Mouse (Mus musculus) intestine, postnatal 0 days (tissue): ENCODE results near the gene Smoc2. TPM values are rescaled to one million over a fixed set of nuclear protein-coding genes. Genes with fewer than 3 reads are reported as not detected.

Source experiments
- ATAC-seq: fragments of 200-750 bp; cut with Nextera tagmentation; 2 replicates; pipeline ENCODE4 v1.8.0; 2017; ENCODE audit warnings: mild to moderate bottlenecking, moderate TSS enrichment, moderate library complexity
- H3K27ac ChIP-seq: fragments of 300-500 bp; sonication (generic); 2 replicates; pipeline ENCODE4 v1.5.1; 2014; ENCODE audit warnings: mild to moderate bottlenecking, low read depth, low read length, moderate library complexity
- H3K27me3 ChIP-seq: fragments of 300-500 bp; sonication (generic); replicated peaks from 2 replicates; pipeline ENCODE4 v1.6.1; 2014; ENCODE audit warnings: low read length, mixed read lengths; ENCODE audit not compliant: control insufficient read depth, insufficient read depth
- H3K36me3 ChIP-seq: fragments of 300-500 bp; sonication (generic); 2 replicates; pipeline ENCODE4 v1.6.1; 2014; ENCODE audit warnings: mild to moderate bottlenecking, moderate library complexity; ENCODE audit not compliant: control insufficient read depth, insufficient read depth
- H3K4me1 ChIP-seq: fragments of 300-500 bp; sonication (generic); replicated peaks from 2 replicates; pipeline ENCODE4 v1.6.1; 2014; ENCODE audit warnings: antibody characterized with exemption, low read length, mixed read lengths; ENCODE audit not compliant: control insufficient read depth, insufficient read depth
- H3K4me2 ChIP-seq: fragments of 300-500 bp; sonication (generic); replicated peaks from 2 replicates; pipeline ENCODE4 v1.6.1; 2014; ENCODE audit warnings: low read depth, mild to moderate bottlenecking, moderate library complexity
- H3K4me3 ChIP-seq: fragments of 300-500 bp; sonication (generic); 2 replicates; pipeline ENCODE4 v1.5.1; 2014; ENCODE audit warnings: low read depth, low read length
- H3K9ac ChIP-seq: fragments of 300-500 bp; sonication (generic); 2 replicates; pipeline ENCODE4 v1.6.1; 2014; ENCODE audit warnings: mild to moderate bottlenecking, low read depth, low read length
- H3K9me3 ChIP-seq: fragments of 300-500 bp; sonication (generic); 2 replicates; pipeline ENCODE4 v1.6.1; 2016; ENCODE audit warnings: mixed run types; ENCODE audit not compliant: control insufficient read depth
- CTCF ChIP-seq: sonication (generic); IDR thresholded peaks from 2 replicates; pipeline ENCODE4 v1.5.1; 2016; ENCODE audit warnings: low read depth, mild to moderate bottlenecking, control low read depth, antibody characterized with exemption, moderate library complexity
- WGBS: fragments of 180-500 bp; shearing (Covaris S2); extraction: QIAGEN DNeasy Blood & Tissue Kit; methylation state at CpG from one replicate; pipeline ENCODE4 v1.1.7; 2014; 5-methylcytosine and 5-hydroxymethylcytosine counted together
- polyA plus RNA-seq: library from polyadenylated mRNA; unstranded; fragments of >200 nt; fragmentation: Nextera tagmentation; extraction: Ambion mirVana; gene quantifications from 2 replicates; pipeline ENCODE4 v1.2.1, GENCODE M21; 2015

Gene Smoc2
- polyA plus RNA-seq, 1 experiment from 2014 or later, result 62.7 TPM

- no peaks in the 10 kb centered on the region for H3K4me1 ChIP-seq
- H3K9ac ChIP-seq, result 0 out of 2 replicates have a peak overlapping the region, but pooled peaks have one; percentile 3
- no peaks in the 10 kb centered on the region for H3K36me3 ChIP-seq
- H3K27me3 ChIP-seq, result no peaks in the 10 kb centered on the region
- ATAC-seq, result peak; percentile 67
- no peak overlapping the region for H3K27ac ChIP-seq
- WGBS, result 38% methylated on average over 7 of the region's 7 CpGs
- TF ChIP-seq CTCF, result peak; percentile 98
- H3K9me3 ChIP-seq, result no peaks in the 10 kb centered on the region
- no peak overlapping the region for H3K4me3 ChIP-seq
- H3K4me2 ChIP-seq, result no peak overlapping the region
Measured at GRCm38 (mm10) chr17:14288015-14288616, 8.8 kb downstream of the Smoc2 start.

DNA sequence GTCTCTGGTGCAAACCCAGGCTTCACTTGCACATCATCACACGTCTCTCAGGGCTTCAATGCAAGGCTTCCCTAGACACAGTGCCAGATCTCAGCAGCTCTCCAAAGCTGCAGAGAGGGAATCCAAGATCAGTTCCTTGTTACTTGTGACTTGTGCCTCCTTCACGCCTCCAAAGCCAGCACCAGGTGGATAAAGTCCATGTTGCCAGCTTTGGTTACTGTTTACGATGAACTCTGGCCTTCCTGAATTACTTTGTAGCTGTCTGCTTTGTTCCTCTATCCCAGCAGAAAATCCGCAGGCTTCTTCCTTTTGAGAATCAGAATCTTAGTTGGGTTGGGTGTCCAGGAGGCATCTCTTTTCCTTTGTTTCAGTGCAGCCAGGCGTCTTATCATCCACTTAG lies 14.3 kb downstream of the Smoc2 start:
- 40% methylated on average over 5 of the region's 5 CpGs for WGBS

DNA sequence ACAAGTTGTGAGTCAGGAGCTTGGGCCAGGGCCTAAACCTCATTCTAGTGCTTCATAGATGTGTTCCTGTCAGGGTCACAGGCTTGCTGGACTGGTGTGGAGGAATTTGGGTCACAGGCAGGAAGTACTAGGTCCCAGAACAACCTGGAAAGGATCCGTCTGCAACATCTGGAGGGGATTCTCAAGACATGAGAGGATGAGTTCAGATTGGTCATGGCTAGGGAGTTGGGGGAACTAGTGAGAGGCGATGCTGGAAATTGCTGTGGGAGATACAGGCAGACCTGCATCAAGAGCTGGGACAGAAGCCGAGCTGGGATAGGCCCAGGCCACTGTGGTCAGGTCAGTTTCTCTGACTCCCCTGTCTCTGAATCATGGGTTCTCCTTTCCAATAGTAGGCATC lies 15.8 kb downstream of the Smoc2 start:
- Histone ChIP-seq H3K4me3 (no peak overlapping the region), H3K4me2 (no peak overlapping the region), H3K27me3 (no peaks in the 10 kb centered on the region), H3K27ac (no peak overlapping the region), H3K36me3 (no peaks in the 10 kb centered on the region), H3K4me1 (no peaks in the 10 kb centered on the region), H3K9me3 (no peaks in the 10 kb centered on the region), H3K9ac (no peak overlapping the region)
- WGBS, result 86% methylated on average over 3 of the region's 3 CpGs
- no peak for ATAC-seq
- TF ChIP-seq CTCF, result no peak

More for the DNA sequence above, 14.3 kb downstream of the Smoc2 start:
- Histone ChIP-seq H3K36me3 (no peaks in the 10 kb centered on the region), H3K9me3 (no peaks in the 10 kb centered on the region), H3K27me3 (no peaks in the 10 kb centered on the region), H3K4me2 (no peak overlapping the region), H3K27ac (no peak overlapping the region), H3K4me3 (no peak overlapping the region), H3K9ac (no peak overlapping the region), H3K4me1 (no peaks in the 10 kb centered on the region)
- no peak for TF ChIP-seq CTCF
- ATAC-seq, result peak; percentile 53

GRCm38 (mm10) chr17:14300361-14300760 lies 21.1 kb downstream of the Smoc2 start:
- ATAC-seq, result no peak
- H3K9ac ChIP-seq, result no peak overlapping the region
- no peaks in the 10 kb centered on the region for H3K9me3 ChIP-seq
- no peaks in the 10 kb centered on the region for H3K27me3 ChIP-seq
- no peak overlapping the region for H3K4me3 ChIP-seq
- no peak overlapping the region for H3K27ac ChIP-seq
- WGBS, result 83% methylated on average over 5 of the region's 5 CpGs
- no peaks in the 10 kb centered on the region for H3K4me1 ChIP-seq
- TF ChIP-seq CTCF, result no peak
- H3K4me2 ChIP-seq, result no peak overlapping the region
- H3K36me3 ChIP-seq, result no peaks in the 10 kb centered on the region

DNA sequence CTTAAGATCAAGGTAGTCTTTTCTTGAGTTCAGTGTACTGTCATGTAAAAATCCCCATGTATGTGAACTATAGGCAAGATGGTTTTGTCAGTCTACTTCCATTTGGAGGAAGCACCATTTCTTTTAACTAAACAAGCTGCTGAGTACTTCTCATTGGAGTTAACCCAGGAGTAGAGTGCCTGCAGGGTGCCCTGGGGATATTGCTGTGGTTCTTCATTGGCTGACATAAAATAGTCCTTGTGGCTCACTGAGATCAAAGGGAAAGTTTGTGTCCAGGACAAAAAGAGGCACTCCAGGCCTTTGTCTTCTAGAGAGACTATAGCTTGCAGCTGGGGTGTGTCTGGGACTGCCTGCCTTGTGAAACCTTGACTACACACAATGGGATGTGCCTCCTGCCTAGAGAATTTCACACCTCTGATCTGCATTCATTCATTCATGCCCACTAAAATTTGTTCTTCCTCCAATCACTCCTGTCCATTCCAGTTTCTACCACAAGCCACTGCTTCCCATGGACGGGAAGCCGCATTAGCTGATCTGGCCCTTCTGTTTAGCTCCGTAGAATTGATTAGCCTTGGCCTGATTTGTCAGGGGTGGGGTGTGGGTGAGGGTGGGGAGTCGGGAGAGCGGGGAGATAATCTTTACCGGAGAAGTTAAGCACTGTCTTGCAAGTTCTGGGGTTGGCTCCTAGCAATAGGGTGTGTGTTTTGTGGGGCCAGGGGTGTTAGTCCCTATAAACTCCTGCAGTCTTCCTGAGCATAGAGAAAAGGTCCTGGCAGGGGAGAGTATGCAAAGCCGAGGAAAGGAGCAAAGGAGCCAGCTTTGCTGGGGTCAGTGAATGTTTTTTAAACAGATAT lies 22.4 kb downstream of the Smoc2 start:
- no peak for TF ChIP-seq CTCF
- Histone ChIP-seq H3K4me3 (no peak overlapping the region), H3K27ac (no peak overlapping the region), H3K27me3 (no peaks in the 10 kb centered on the region), H3K36me3 (no peaks in the 10 kb centered on the region), H3K9me3 (no peaks in the 10 kb centered on the region), H3K4me2 (no peak overlapping the region), H3K9ac (no peak overlapping the region), H3K4me1 (no peaks in the 10 kb centered on the region)
- no peak for ATAC-seq
- WGBS, result 38% methylated on average over 7 of the region's 7 CpGs

- Histone ChIP-seq H3K4me1 (no peaks in the 10 kb centered on the region), H3K4me3 (no peak overlapping the region), H3K27ac (no peak overlapping the region), H3K9ac (no peak overlapping the region), H3K36me3 (no peaks in the 10 kb centered on the region), H3K9me3 (no peaks in the 10 kb centered on the region), H3K27me3 (no peaks in the 10 kb centered on the region), H3K4me2 (no peak overlapping the region)
- WGBS, result 54% methylated on average over 6 of the region's 6 CpGs
- peak; percentile 40 for TF ChIP-seq CTCF
- no peak for ATAC-seq
Measured at GRCm38 (mm10) chr17:14302356-14302755, 23.1 kb downstream of the Smoc2 start.
